Mouse (Mus musculus) liver, embryonic 11.5 days (tissue): ENCODE results near the gene Myo1g. TPM values are rescaled to one million over a fixed set of nuclear protein-coding genes. Genes with fewer than 3 reads are reported as not detected.

Experiments
- ATAC-seq: fragments of 200-750 bp; cut with Nextera tagmentation; replicated peaks from 2 replicates; pipeline ENCODE4 v1.8.0; 2017; ENCODE audit warnings: moderate number of reproducible peaks, mild to moderate bottlenecking, moderate TSS enrichment, moderate library complexity; ENCODE audit not compliant: low FRiP score
- DNase-seq: peaks from one replicate; pipeline ENCODE4 v3.0.0-alpha.2; 2017; ENCODE audit warnings: low spot score
- H3K27ac ChIP-seq: fragments of 300-500 bp; sonication (generic); 2 replicates; pipeline ENCODE4 v1.5.1; 2014; ENCODE audit warnings: mild to moderate bottlenecking, low read depth, low read length, control low read depth
- H3K27me3 ChIP-seq: fragments of 300-500 bp; sonication (generic); replicated peaks from 2 replicates; pipeline ENCODE4 v1.6.1; 2014; ENCODE audit warnings: low read length, mixed read lengths; ENCODE audit not compliant: control insufficient read depth, insufficient read depth
- H3K36me3 ChIP-seq: fragments of 300-500 bp; sonication (generic); 2 replicates; pipeline ENCODE4 v1.6.1; 2014; ENCODE audit warnings: mild to moderate bottlenecking, low read length, moderate library complexity, mixed read lengths; ENCODE audit not compliant: control insufficient read depth, insufficient read depth
- H3K4me1 ChIP-seq: fragments of 300-500 bp; sonication (generic); replicated peaks from 2 replicates; pipeline ENCODE4 v1.6.1; 2014; ENCODE audit warnings: low read length, mixed read lengths; ENCODE audit not compliant: control insufficient read depth, insufficient read depth
- H3K4me2 ChIP-seq: fragments of 300-500 bp; sonication (generic); 2 replicates; pipeline ENCODE4 v1.6.1; 2014; ENCODE audit warnings: mild to moderate bottlenecking, control low read depth, moderate library complexity
- H3K4me3 ChIP-seq: fragments of 300-500 bp; sonication (generic); 2 replicates; pipeline ENCODE4 v1.5.1; 2014; ENCODE audit warnings: low read depth, low read length, control low read depth
- H3K9ac ChIP-seq: fragments of 300-500 bp; sonication (generic); 2 replicates; pipeline ENCODE4 v1.6.1; 2014; ENCODE audit warnings: low read depth, low read length, control low read depth
- H3K9me3 ChIP-seq: fragments of 300-500 bp; sonication (generic); 2 replicates; pipeline ENCODE4 v1.6.1; 2016; ENCODE audit warnings: low read length, inconsistent platforms, mixed read lengths; ENCODE audit not compliant: control insufficient read depth
- WGBS: fragments of 180-500 bp; shearing (Covaris S2); extraction: QIAGEN DNeasy Blood & Tissue Kit; methylation state at CpG from one replicate; pipeline ENCODE4 v1.1.7; 2014; 5-methylcytosine and 5-hydroxymethylcytosine counted together
- polyA plus RNA-seq: library from polyadenylated mRNA; unstranded; fragments of >200 nt; fragmentation: Nextera tagmentation; extraction: Ambion mirVana; gene quantifications from 2 replicates; pipeline ENCODE4 v1.2.1, GENCODE M21; 2014

The Myo1g gene
- polyA plus RNA-seq, 1 experiment from 2014 or later: 5.6 TPM

DNA sequence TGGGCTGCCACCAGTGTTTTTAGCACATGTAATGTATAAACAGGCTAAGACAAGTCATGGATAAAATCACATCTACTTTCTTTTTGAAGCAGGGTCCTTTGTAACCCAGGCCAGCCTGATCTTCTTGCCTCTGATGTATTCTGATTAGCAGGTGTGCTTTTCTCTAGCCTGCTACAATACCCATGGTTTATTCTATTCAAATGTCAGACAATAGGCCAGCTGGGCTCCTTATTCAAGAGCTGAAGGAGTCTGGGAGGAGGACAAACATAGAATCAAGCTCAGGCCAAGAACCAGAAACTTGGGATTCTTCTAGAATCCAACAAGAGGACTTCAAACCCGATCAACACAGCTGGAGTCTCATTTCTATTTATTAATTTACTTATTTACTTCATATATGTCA lies 4.5 kb upstream of the Myo1g start:
- H3K36me3 ChIP-seq: peaks cover 25% of the 10 kb centered on the region
- no peaks in the 10 kb centered on the region for H3K9me3 ChIP-seq
- no peak overlapping the region for H3K4me3 ChIP-seq
- H3K4me2 ChIP-seq: no peak overlapping the region
- WGBS: 88% methylated on average over 1 of the region's 1 CpGs
- ATAC-seq (no peak), DNase-seq (no peak)
- 0 out of 2 replicates have a peak overlapping the region, but pooled peaks have one; percentile 8 for H3K27ac ChIP-seq
- H3K9ac ChIP-seq: no peak overlapping the region
- H3K4me1 ChIP-seq: peaks cover 5% of the 10 kb centered on the region
- no peaks in the 10 kb centered on the region for H3K27me3 ChIP-seq

DNA sequence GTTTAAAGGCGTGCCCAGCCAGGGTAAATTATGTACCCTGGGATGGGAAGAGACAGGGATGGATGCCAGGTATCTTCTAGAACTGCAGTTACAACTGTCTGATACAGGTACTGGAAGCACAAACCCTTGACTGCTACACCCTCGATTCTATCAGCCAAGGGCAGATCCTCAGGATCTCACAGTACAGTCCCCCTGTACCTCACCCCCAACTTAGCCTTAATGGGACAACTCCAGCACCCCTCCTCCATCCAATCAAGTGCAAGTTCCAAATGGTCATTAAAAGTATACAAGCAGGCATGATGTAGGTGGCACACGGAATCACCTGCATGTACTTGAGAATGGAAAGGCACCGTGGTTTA lies 4.1 kb upstream of the Myo1g start:
- Histone ChIP-seq H3K27ac (peak overlapping the region; percentile 8; the same call in 1 of the 2 replicates), H3K9ac (no peak overlapping the region), H3K4me2 (no peak overlapping the region; the same call in 1 of the 2 replicates), H3K4me3 (no peak overlapping the region), H3K27me3 (no peaks in the 10 kb centered on the region), H3K36me3 (peaks cover 25% of the 10 kb centered on the region), H3K9me3 (no peaks in the 10 kb centered on the region), H3K4me1 (peaks cover 5% of the 10 kb centered on the region)
- no peak for ATAC-seq
- WGBS: 87% methylated on average over 4 of the region's 4 CpGs
- DNase-seq: no peak

DNA sequence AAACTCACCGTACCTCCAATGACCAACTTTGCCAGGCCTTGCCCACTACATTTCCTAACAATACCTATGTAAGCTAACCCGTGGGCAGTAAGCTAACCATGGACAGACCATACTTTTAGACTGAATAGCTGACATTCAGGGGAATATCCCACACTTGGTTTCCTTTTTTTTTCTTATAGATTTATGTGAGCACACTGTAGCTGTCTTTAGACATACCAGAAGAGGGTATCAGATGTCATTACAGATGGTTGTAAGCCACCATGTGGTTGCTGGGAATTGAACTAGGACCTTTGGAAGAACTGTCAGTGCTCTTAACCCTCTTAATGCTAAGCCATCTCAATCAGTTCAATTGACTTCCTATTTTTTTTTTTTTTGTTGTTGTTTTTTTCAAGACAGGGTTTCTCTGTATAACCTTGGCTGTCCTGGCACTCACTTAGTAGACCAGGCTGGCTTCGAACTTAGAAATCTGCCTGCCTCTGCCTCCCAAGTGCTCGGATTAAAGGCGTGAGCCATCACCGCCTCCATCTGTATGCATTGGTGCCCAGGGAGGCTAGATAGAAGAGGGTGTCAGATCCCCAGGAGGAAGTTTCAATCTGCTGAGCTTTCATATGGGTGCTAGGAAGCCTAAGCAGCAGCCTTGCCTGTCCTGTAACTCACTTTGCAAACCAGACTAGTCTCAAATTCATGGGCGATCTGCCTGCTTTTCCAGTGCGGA lies 3.6 kb upstream of the Myo1g start:
- ATAC-seq (no peak), DNase-seq (no peak)
- WGBS: 80% methylated on average over 8 of the region's 8 CpGs
- Histone ChIP-seq H3K4me2 (no peak overlapping the region; the same call in 1 of the 2 replicates), H3K9me3 (no peaks in the 10 kb centered on the region), H3K27ac (no peak overlapping the region; the same call in 1 of the 2 replicates), H3K9ac (no peak overlapping the region), H3K4me1 (peaks cover 8% of the 10 kb centered on the region), H3K27me3 (no peaks in the 10 kb centered on the region), H3K4me3 (no peak overlapping the region), H3K36me3 (peaks cover 25% of the 10 kb centered on the region)

DNA sequence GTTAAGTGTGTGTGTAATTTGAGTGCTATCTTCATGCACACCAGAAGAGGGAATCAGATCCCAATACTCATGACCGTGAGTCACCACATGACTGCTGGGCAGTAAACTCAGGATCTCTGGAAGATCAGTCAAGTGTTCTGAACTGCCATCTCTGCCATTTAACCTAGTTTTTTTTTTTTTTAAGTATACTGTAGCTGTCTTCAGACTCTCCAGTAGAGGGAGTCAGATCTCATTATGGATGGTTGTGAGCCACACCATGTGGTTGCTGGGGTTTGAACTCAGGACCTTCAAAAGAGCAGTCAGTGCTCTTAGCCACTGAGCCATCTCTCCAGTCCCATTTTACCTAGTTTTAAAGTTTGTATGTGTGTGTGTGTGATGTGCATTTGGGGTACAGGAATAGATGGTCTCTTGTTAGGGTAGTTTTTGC lies 2.9 kb upstream of the Myo1g start:
- DNase-seq: no peak

DNA sequence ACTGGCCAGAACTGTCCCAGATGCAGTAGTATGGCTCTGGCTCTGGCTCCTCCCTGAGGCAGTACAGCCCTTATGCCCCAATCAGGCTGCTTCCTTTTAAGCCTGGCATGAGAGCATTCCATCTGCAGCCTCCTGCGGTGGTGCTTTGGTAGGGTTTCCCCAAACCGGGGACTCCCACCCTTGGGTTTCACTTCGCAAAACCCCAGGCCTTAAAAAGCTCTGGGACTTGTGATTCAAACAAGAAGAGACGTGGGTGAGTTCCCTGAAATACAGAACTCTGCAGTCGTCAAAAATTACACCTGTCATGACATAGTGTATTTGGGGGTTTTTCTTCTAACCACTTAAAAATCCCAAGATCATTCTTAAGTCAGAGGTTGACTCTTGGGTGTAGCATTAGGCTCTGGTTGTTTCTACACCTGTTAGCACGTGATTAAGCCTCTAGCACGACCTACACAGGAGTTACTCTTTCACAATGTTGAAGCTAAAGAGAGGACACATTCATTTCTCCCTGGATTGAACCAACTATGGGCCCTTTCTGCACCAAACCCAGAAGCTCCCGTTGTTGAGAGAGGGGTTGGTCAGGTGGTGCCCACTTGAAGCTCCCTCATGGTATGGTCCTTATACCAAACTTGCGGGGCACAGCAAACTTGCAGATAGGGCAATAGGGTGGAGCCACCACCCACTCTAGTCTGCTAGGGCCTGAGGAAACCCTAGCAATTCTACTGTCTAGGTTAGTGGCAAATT lies 2.2 kb upstream of the Myo1g start:
- no peak for ATAC-seq
- no peak overlapping the region for H3K4me3 ChIP-seq
- H3K4me1 ChIP-seq: peaks cover 8% of the 10 kb centered on the region
- H3K9ac ChIP-seq: no peak overlapping the region
- DNase-seq: no peak
- no peak overlapping the region for H3K27ac ChIP-seq
- no peaks in the 10 kb centered on the region for H3K9me3 ChIP-seq
- WGBS: 66% methylated on average over 9 of the region's 9 CpGs
- no peaks in the 10 kb centered on the region for H3K27me3 ChIP-seq
- peaks cover 25% of the 10 kb centered on the region for H3K36me3 ChIP-seq
- no peak overlapping the region for H3K4me2 ChIP-seq

More for the DNA sequence above, 2.9 kb upstream of the Myo1g start:
- peaks cover 25% of the 10 kb centered on the region for H3K36me3 ChIP-seq
- no peak overlapping the region for H3K27ac ChIP-seq
- H3K4me3 ChIP-seq: no peak overlapping the region
- no peak overlapping the region for H3K9ac ChIP-seq
- H3K27me3 ChIP-seq: no peaks in the 10 kb centered on the region
- ATAC-seq: no peak
- H3K9me3 ChIP-seq: no peaks in the 10 kb centered on the region
- H3K4me2 ChIP-seq: no peak overlapping the region
- 44% methylated on average over 1 of the region's 1 CpGs for WGBS
- peaks cover 8% of the 10 kb centered on the region for H3K4me1 ChIP-seq

DNA sequence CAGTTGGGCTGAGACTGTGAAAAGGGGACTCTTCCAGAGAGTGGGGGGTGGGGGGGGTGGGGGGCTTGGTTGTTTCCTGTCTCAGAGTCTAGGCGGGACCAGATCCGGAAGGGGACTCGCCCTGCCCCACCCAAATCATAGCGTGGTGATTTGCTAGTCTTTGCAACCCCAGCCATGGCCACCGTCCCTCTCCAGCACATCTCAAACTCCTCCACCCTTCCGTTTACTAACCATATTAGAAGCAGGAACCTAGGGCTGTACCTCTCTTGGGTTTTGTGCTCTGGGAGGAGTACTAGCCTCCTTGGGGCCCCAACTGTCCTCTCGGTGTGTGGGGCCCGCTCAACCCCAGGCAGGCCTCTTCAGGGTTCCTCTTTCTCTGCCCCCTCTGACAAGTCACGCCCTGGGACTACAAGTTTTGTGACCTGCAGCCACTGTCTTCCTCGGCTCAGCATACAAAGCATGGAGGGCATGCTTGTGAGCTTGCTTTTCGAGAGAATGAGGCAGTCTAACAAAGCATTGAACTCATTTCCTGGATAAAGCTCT lies 1.2 kb downstream of the Myo1g start:
- DNase-seq: no peak
- H3K9ac ChIP-seq: no peak overlapping the region
- H3K4me2 ChIP-seq: peak overlapping the region; percentile 12
- H3K27ac ChIP-seq: no peak overlapping the region
- no peaks in the 10 kb centered on the region for H3K27me3 ChIP-seq
- ATAC-seq: 0 out of 2 replicates have a peak, but pooled peaks have one; percentile 29
- H3K4me1 ChIP-seq: peaks cover 3% of the 10 kb centered on the region; the same call in 1 of the 2 replicates
- peak overlapping the region; percentile 3; the same call in 1 of the 2 replicates for H3K4me3 ChIP-seq
- peaks cover 5% of the 10 kb centered on the region; the same call in 1 of the 2 replicates for H3K36me3 ChIP-seq
- 35% methylated on average over 11 of the region's 11 CpGs for WGBS
- no peaks in the 10 kb centered on the region for H3K9me3 ChIP-seq

DNA sequence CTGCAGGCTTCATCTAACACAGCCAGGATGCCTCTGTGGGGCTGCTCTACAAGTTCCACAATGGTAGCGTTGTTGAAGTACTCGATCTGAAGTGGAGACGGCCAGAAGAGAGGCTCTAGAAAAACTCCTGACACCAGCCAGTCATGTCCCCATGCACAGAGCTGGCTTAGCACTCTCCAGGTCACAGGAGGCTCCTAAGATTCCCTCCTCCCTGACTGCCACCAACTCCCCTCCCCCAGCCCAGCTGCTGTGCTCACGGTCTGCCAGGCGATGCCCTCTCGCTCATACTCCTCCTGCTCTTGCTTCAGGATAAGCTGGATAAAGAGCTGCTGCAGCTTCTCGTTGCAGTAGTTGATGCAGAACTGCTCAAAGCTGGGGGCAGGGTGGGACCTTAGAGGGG lies 5.9 kb downstream of the Myo1g start:
- Histone ChIP-seq H3K9ac (no peak overlapping the region), H3K4me3 (no peak overlapping the region), H3K4me1 (peaks cover 3% of the 10 kb centered on the region; the same call in 1 of the 2 replicates), H3K9me3 (no peaks in the 10 kb centered on the region), H3K36me3 (no peaks in the 10 kb centered on the region), H3K27me3 (no peaks in the 10 kb centered on the region), H3K27ac (no peak overlapping the region), H3K4me2 (no peak overlapping the region)
- no peak for ATAC-seq
- 56% methylated on average over 7 of the region's 7 CpGs for WGBS
- DNase-seq: no peak

DNA sequence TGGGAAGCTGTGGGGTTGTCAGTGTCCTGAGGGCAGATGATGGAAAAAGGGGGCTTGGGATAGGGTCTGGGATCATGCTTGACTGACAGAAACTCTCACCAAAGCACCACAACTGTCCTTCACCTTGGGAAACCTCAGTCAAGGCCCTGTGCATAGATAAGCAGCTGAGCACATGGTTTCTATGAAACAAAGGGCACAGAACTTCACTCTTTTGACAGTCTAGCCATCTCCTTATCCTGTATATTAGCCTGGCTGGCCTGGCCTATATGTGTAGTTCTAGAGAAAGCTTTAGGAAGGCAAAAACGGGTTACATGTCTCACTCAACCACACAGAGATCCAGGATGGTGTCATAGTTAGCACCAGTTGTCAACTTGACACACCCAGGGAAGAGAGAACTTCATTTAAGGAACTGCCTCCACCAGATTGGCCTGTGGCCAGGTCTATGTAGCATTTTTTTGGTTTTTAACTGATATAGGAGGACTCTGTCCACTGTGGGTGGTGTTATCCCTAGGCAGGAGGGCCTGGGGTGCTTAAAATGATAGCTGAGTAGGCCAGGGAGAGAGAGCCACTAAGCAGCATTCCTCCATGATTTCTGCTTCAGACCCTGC lies 12.4 kb downstream of the Myo1g start:
- DNase-seq: no peak
- WGBS: 64% methylated on average over 1 of the region's 1 CpGs

More for the DNA sequence above, 12.4 kb downstream of the Myo1g start:
- H3K4me2 ChIP-seq: no peak overlapping the region
- H3K4me3 ChIP-seq: no peak overlapping the region
- H3K9me3 ChIP-seq: no peaks in the 10 kb centered on the region
- ATAC-seq: no peak
- H3K9ac ChIP-seq: no peak overlapping the region
- H3K4me1 ChIP-seq: no peaks in the 10 kb centered on the region
- no peaks in the 10 kb centered on the region for H3K27me3 ChIP-seq
- H3K27ac ChIP-seq: no peak overlapping the region
- H3K36me3 ChIP-seq: no peaks in the 10 kb centered on the region
